Mouse (Mus musculus) T-helper 17 cell (primary cell): ENCODE results near the gene Ptprm.
"Not testable (repeated sequence)": the region's sequence is repeated elsewhere in the genome, so short reads cannot be mapped to it uniquely, and the experiment has no call there.

Source experiments
- in situ Hi-C, 2 experiments: fragments of 300-600 bp; cut with MboI, MseI; formaldehyde crosslinking; loops; 1 replicate in 1 of 2; 2 replicates in 1 of 2; pipeline ENCODE4 v1.15.1; 2025; ENCODE audit warnings: high pct_unique_total_duplicates in 2 of 2

Ptprm gene

GRCm38 (mm10) chr17:66882304-66882703 lies 472.0 kb downstream of the Ptprm start:
- in situ Hi-C loops = no loop called here

DNA sequence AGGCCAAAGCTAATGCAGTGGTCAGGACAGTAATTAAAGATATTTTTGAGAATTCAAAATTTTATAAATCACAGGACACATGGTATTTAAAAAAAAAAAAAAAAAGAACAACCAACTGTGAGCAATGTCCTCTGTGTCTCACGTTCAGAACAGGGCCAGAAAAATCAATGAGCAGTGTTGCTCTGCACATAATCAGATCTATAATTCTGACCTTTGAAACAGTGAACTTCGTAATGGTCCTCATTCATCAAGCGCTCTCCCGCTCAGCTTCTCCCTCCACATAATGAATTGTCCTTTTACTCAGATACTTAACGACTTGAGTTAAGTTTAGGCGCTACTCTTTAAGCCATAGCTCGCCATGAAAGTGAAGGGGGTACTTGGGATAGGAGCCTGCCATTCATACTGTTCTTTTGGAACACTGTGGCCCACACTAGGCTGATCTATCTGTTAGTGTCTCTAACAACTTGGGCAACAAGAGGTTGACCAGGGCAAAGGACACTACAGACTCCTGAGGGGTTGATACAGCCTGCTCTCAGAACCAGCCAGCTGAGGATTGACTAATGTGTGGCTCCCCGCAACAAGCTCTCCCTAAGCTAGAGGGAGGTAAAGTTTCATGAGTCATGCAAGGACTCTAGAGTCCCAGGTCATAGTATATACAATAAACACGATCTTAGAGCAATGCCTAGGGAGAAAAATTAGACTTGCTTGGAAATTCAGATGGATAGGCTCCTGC lies 473.1 kb downstream of the Ptprm start:
- in situ Hi-C loops = no loop called here

DNA sequence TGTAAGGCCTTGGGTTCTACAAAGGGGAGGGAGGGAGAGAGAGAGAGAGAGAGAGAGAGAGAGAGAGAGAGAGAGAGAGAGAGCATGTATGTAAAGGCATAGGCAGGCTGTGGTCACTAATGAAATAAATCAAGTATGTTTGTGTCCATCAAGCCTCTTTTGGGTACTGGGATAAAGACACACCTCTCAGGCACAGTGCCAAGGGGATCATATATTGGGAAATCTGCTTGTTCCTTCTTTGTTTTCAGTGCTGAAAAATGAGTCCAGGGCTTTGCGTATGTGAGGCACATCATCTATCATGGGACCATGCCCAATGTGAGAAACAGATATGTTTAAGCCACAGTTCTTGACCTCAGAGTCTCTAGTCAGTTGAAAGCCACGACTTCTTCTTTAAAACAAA lies 475.1 kb downstream of the Ptprm start:
- in situ Hi-C loops = no loop called here

GRCm38 (mm10) chr17:66877582-66877981 lies 476.7 kb downstream of the Ptprm start:
- in situ Hi-C loops = no loop called here

DNA sequence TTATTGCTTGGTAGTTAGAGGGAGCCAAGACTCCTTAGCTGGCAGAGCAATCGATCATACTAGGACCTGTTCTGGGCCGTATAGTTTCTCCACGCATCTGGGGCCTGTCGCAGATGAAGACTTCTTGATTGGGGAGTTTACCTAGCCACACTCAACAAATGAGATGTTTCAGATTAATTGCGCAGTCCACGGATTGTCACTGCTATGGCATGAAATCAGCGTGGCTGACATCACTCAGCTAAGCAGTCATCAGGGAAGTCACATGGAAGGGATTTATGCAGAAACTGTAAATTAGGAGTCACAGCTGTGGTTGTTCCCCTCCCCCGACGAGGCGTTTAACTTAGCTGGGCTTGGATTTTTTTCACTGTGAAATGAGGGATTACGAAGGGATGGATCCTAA lies 479.4 kb downstream of the Ptprm start:
- in situ Hi-C loops = loop anchor here in 1 of 2 experiments (5.0 kb wide), 1 partner anchor 82 kb away; no protein-coding TSS in a partner anchor

GRCm38 (mm10) chr17:66871396-66871795 lies 482.9 kb downstream of the Ptprm start:
- in situ Hi-C loops = loop anchor here in 1 of 2 experiments (5.0 kb wide), 1 partner anchor 86 kb away; no protein-coding TSS in a partner anchor

DNA sequence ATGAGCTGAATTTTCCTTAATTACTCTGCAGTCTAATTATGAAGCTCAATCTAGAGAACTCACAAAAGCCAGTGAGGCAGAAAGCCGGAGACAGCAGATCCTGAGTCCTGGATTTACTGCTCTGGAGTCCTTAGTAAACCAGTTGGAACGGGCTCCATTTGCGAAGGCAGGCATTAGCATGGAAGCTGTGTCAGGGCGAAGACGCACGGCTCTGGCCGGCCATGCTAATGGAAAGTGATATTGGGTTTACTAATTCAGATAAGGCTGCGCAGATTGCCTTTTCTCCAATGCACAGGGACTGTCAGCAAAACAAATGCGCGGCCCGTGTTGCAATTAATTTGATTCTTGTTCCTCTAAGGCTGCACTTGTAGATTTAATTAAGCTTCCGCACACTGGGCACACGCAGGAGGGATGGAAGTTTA lies 484.7 kb downstream of the Ptprm start:
- in situ Hi-C loops = loop anchor here in 1 of 2 experiments (5.0 kb wide), 1 partner anchor 88 kb away; no protein-coding TSS in a partner anchor

DNA sequence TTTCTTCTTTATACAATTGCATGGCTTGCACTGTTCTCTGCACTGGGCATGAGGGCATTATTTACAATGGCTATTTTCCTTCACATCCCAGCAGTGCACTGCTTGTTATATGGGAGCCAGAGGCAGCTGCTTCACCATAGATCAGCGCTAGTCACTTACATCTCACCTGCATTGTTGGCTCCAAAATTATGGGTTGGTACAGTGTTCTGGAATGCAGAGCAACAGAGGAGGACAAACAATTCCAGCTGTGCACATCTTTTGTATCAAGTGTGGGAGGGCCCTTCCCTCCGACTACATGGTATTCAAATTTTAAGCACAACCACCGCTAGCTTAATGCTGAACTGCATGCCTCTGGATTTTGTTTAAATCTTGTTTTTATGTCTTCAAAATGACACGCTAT lies 489.8 kb downstream of the Ptprm start:
- in situ Hi-C loops = no loop called here

GRCm38 (mm10) chr17:66861557-66861956 lies 492.7 kb downstream of the Ptprm start:
- in situ Hi-C loops = no loop called here

DNA sequence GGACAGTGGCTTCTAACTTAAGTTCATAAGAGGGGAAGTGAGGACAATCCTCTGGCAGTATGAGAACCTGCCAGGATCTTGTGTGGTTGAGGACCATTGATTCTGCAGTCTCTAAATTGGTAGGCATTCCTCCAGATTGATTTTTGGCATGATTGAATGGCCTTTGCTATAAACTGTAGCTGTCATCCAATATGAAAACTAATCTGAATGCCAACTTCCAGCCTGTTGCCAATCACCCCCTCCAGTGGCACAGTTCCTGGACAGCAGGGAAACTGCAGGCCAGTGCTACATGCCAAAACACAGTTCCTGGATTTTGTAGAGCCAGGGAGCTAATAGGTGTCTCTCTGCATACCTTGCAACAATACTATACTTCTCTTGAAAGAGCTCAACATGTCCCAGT lies 495.5 kb downstream of the Ptprm start:
- in situ Hi-C loops = no loop called here

GRCm38 (mm10) chr17:66852496-66852895 lies 501.8 kb downstream of the Ptprm start:
- in situ Hi-C loops = no loop called here

- in situ Hi-C loops = not testable (repeated sequence)
Observed at GRCm38 (mm10) chr17:66847011-66847410, 507.2 kb downstream of the Ptprm start.

- in situ Hi-C loops = no loop called here
Observed at GRCm38 (mm10) chr17:66822347-66822746, 531.9 kb downstream of the Ptprm start.

DNA sequence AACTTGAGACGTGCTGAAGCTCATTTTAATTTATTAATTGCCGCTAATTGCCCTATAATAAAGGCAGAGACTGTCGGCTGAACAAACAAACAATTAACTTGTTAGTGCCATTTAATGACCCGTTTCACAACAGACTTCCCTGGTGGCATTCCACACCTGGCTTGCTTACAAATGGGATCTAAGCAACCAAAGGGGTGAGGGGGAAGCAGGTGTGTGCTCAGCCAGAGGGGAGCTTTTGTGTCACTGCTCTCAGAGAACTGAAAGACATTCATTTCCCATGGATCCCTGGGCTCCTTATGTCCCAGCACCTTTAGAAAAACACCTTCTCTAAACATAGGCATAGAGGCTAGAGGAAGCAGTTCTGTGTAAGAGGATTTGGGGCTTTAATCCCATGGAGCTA lies 536.9 kb downstream of the Ptprm start:
- in situ Hi-C loops = no loop called here

DNA sequence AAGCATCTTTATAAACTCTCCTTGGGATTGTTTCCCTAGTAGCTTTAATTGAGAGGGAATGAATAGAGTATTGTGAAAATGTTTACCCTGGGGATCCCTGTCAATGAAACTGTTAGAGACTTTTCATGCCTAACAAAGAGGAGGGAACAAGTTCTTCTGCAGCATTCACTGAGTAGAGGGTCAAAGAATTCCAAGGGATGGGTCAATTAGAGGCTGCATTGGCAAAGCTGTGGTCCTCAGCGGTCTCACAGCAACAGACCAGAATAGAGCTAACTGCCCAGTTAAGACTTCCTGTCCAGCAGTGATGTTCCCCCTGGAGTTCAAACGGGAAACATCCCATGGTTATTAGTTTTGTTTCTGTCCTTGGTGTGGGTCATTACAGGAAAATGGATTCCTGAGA lies 538.3 kb downstream of the Ptprm start:
- in situ Hi-C loops = no loop called here

DNA sequence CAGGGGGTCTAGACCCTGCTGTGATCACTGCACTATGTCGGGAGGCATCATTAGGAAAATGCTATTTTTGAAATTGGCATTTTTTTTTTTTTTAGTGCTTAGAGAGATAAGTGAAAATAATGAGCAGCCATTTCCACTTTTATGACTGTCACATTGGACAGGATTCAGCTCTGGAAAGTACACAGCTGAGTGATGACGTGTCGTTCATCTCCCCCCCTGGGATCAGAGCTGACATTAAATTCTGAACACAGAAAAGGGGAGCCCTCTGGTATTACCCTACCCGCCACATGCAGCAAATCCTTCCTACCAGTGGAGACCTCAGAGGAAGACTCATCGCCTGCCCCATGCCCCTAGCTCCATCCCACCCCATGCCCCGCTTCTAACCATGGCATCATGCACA lies 540.5 kb downstream of the Ptprm start:
- in situ Hi-C loops = no loop called here

GRCm38 (mm10) chr17:66813346-66813745 lies 540.9 kb downstream of the Ptprm start:
- in situ Hi-C loops = no loop called here

- in situ Hi-C loops = no loop called here
Observed at GRCm38 (mm10) chr17:66809786-66810185, 544.5 kb downstream of the Ptprm start.

DNA sequence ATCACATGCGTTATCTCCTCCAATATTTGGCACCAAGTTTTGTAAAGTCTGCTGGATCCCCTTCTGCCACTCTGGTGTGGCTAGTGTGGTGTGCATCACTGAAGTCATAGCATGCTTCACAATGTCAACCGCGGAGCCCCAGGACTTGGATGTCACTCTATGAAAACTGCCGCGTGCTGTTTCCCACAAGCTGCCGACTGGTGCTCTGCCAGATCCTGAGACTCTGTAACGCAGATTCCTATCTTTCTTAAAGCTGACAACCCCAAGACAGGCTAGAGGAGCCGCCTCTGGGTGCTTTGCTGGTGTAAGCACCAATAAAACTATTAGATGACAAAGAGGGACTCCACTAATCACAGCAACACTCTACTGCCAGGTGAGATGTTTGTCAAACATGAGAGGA lies 546.1 kb downstream of the Ptprm start:
- in situ Hi-C loops = no loop called here

DNA sequence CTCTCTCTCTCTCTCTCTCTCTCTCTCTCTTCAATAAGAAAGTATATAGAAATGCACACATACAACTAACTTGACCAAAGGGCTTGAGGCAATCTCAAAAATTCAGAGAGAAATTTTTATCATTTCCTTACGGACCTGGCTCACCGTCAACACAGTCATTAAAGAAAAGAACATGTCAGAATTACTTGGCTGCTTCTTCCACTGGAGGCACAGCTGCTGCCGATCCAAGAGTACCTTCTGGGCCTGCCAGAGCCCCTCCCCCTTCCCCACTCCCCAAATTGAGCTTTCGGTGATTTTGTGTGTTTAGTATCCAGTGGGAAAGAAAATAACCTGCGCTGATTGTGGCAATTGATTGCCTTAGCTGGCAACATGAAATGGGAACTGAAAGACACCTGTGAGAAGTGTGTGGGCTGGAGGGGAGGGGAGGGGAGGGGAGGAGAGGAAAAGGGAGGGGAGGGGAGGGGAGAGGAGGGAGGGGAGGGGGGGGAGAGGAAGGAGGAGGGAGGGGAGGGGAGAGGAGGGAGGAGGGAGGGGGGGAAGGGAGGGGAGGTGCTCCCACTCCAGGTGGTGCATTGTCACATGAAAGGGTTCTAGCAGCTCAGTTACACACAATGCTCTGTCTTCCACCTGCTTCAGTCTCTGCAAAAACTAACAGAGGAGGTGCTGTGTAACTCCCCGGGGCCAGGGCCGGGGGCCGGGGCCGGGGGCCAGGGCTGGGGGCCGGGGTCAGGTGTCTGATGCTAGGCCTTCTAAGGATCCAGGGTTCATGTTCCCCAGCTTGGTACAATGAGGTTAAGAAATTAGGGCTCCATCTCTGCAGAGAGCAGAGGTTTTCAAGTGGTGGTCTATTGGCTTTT lies 552.2 kb downstream of the Ptprm start:
- in situ Hi-C loops = no loop called here

GRCm38 (mm10) chr17:66800231-66800630 lies 554.0 kb downstream of the Ptprm start:
- in situ Hi-C loops = no loop called here

GRCm38 (mm10) chr17:66786166-66786565 lies 568.1 kb downstream of the Ptprm start:
- in situ Hi-C loops = no loop called here

DNA sequence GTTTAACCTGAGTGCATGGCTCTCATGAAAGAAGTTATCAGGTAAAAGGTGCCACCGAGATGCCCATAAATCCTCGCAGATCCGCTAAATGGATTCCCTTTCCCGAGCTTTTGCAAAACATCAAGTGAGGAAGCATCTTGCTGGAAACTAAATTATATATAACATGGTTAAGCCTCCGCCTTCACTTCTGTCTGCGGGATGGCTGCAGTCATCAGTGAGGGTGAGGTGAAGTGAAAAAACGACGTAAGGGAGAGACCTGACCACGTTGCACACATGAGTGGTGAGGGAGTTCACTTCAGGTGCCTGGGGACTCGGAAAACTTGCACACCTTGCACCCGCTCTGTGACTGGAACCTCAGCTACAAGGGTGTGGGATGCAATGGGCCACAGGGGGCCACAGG lies 568.7 kb downstream of the Ptprm start:
- in situ Hi-C loops = no loop called here
